ENCODE assay signal across 24 mouse cellular contexts in genomic region chr17:5830382-5830781, GRCm38 (mm10). TPM values are rescaled to one million over a fixed set of nuclear protein-coding genes. Genes with fewer than 3 reads are reported as not detected.
DNase-seq lines count a peak whose midpoint lies in the region; ATAC-seq and TF ChIP-seq lines count a peak whose summit lies in the region.
"Had no signal": no experiment of that assay in that cellular context is flagged by ENCODE, and none has a peak within 500 bp of the region (broad histone marks: within the 10 kb centered on the region; RNA-seq: fewer than 3 reads in every experiment).

No protein-coding gene starts in this region.

- no peak for TF ChIP-seq EP300 in stomach, postnatal 0 days (optimal IDR thresholded peaks at IDR 0.05)

- DNase-seq in liver, embryonic 11.5 days (ENCODE audit: low spot score), result no peak
- no peak for DNase-seq in liver
- DNase-seq in right cerebral cortex, postnatal 10 days (ENCODE audit: low spot score in 2 of 2), result no peak
- DNase-seq in stomach, postnatal 0 days (ENCODE audit: low spot score), result no peak
- DNase-seq: adrenal gland, adult 8-10 months; cerebellum, adult 8-10 months; gastrocnemius, postnatal 10 days; kidney, adult 11 months; kidney, postnatal 4 days; lung, postnatal 10 days; right cerebral cortex, adult 18-20 months had no signal

- TF ChIP-seq CTCF in bone marrow, adult 2 months (IDR thresholded peaks at IDR 0.05; ENCODE audit: control insufficient read depth, insufficient read depth, low read length), result no peak
- TF ChIP-seq CTCF in small intestine, adult 2 months (IDR thresholded peaks at IDR 0.05; ENCODE audit: extremely low read depth, insufficient read length, insufficient replicate concordance, low read depth, low read length), result no peak
- no peak for TF ChIP-seq CTCF in stomach, postnatal 0 days (IDR thresholded peaks at IDR 0.05; ENCODE audit: low read depth)

- H3K27me3 ChIP-seq in liver, embryonic 11.5 days (replicated peaks; ENCODE audit: control insufficient read depth, insufficient read depth, low read length), result no peaks in the 10 kb centered on the region
- no peaks in the 10 kb centered on the region for H3K27me3 ChIP-seq in liver, embryonic 15.5 days
- no peaks in the 10 kb centered on the region for H3K27me3 ChIP-seq in small intestine, adult 2 months (ENCODE audit: control insufficient read depth, insufficient read depth, low read length)
- H3K27me3 ChIP-seq in stomach, postnatal 0 days (ENCODE audit: control insufficient read depth, insufficient read depth, low read length), result no peaks in the 10 kb centered on the region
- H3K27me3 ChIP-seq: embryonic facial prominence, embryonic 15.5 days; forebrain, embryonic 15.5 days; kidney, embryonic 15.5 days; midbrain, embryonic 15.5 days; neural tube, embryonic 13.5 days had no signal

- peak overlapping the region; percentile 54 for H3K4me2 ChIP-seq in liver, embryonic 11.5 days
- H3K4me2 ChIP-seq in liver, embryonic 15.5 days, result peak overlapping the region; percentile 44
- no peak overlapping the region for H3K4me2 ChIP-seq in stomach, postnatal 0 days (replicated peaks; ENCODE audit: low read depth)
- H3K4me2 ChIP-seq: embryonic facial prominence, embryonic 15.5 days; forebrain, embryonic 15.5 days; heart, embryonic 11.5 days; kidney, embryonic 15.5 days; midbrain, embryonic 15.5 days; neural tube, embryonic 13.5 days had no signal

- peak overlapping the region; percentile 82 for H3K27ac ChIP-seq in liver, embryonic 11.5 days (ENCODE audit: low read depth, low read length)
- peak overlapping the region; percentile 38; the same call in 1 of the 2 replicates for H3K27ac ChIP-seq in bone marrow, adult 2 months (ENCODE audit: control insufficient read depth, insufficient read depth, low read depth, low read length, poor library complexity)
- H3K27ac ChIP-seq in liver, embryonic 15.5 days (replicated peaks), result peak overlapping the region; percentile 72
- 0 out of 2 replicates have a peak overlapping the region, but pooled peaks have one; percentile 3 for H3K27ac ChIP-seq in small intestine, adult 2 months (ENCODE audit: insufficient read depth, low read depth, low read length)
- no peak overlapping the region for H3K27ac ChIP-seq in stomach, postnatal 0 days (replicated peaks)
- H3K27ac ChIP-seq: embryonic facial prominence, embryonic 15.5 days; forebrain, embryonic 15.5 days; kidney, embryonic 15.5 days; limb, embryonic 10.5 days; midbrain, embryonic 15.5 days; neural tube, embryonic 13.5 days had no signal

- H3K4me1 ChIP-seq in liver, embryonic 11.5 days (replicated peaks; ENCODE audit: control insufficient read depth, insufficient read depth, low read length), result peaks cover 43% of the 10 kb centered on the region
- peaks cover 7% of the 10 kb centered on the region for H3K4me1 ChIP-seq in bone marrow, adult 2 months (ENCODE audit: control insufficient read depth, insufficient read depth, low read length)
- peaks cover 48% of the 10 kb centered on the region for H3K4me1 ChIP-seq in liver, embryonic 15.5 days (replicated peaks)
- H3K4me1 ChIP-seq in small intestine, adult 2 months (ENCODE audit: control insufficient read depth, insufficient read depth, insufficient read length, low read length), result peaks cover 15% of the 10 kb centered on the region
- no peaks in the 10 kb centered on the region for H3K4me1 ChIP-seq in stomach, postnatal 0 days (replicated peaks; ENCODE audit: control insufficient read depth, insufficient read depth)

- no peaks in the 10 kb centered on the region for H3K9me3 ChIP-seq in liver, embryonic 11.5 days (ENCODE audit: control insufficient read depth, low read length)
- H3K9me3 ChIP-seq in liver, embryonic 15.5 days (replicated peaks), result no peaks in the 10 kb centered on the region
- H3K9me3 ChIP-seq in stomach, postnatal 0 days (ENCODE audit: control insufficient read depth, low read length), result no peaks in the 10 kb centered on the region
- H3K9me3 ChIP-seq: embryonic facial prominence, embryonic 15.5 days; forebrain, embryonic 15.5 days; kidney, embryonic 15.5 days; limb, embryonic 10.5 days; midbrain, embryonic 15.5 days; neural tube, embryonic 13.5 days had no signal

- no peak for TF ChIP-seq POLR2A in bone marrow, adult 2 months (IDR thresholded peaks at IDR 0.05; ENCODE audit: borderline replicate concordance, control insufficient read depth, low read depth, low read length)
- no peak for TF ChIP-seq POLR2A in small intestine, adult 2 months (IDR thresholded peaks at IDR 0.05; ENCODE audit: low read depth, low read length)

- H3K4me3 ChIP-seq in liver, embryonic 11.5 days (ENCODE audit: low read depth, low read length), result no peak overlapping the region
- H3K4me3 ChIP-seq in bone marrow, adult 2 months (replicated peaks; ENCODE audit: control insufficient read depth, low read depth, low read length), result no peak overlapping the region
- no peak overlapping the region for H3K4me3 ChIP-seq in liver, embryonic 15.5 days (replicated peaks)
- H3K4me3 ChIP-seq in small intestine, adult 2 months (ENCODE audit: low read depth, low read length), result no peak overlapping the region
- H3K4me3 ChIP-seq in stomach, postnatal 0 days (ENCODE audit: low read depth, low read length), result no peak overlapping the region
- H3K4me3 ChIP-seq: embryonic facial prominence, embryonic 15.5 days; forebrain, embryonic 15.5 days; kidney, embryonic 15.5 days; limb, embryonic 10.5 days; midbrain, embryonic 15.5 days; neural tube, embryonic 13.5 days had no signal

- peak; percentile 85 for ATAC-seq in liver, embryonic 11.5 days (replicated peaks; ENCODE audit: low FRiP score)
- peak; percentile 86 for ATAC-seq in liver, embryonic 15.5 days (ENCODE audit: insufficient read depth)
- no peak for ATAC-seq in stomach, postnatal 0 days (ENCODE audit: low FRiP score, low TSS enrichment)
- ATAC-seq: activated CD4-positive, CD25-positive, alpha-beta regulatory T cell, adult 4 months; CD4-positive, CD25-positive, alpha-beta regulatory T cell, adult 4 months; forebrain, embryonic 15.5 days; hindbrain, embryonic 16.5 days; midbrain, embryonic 15.5 days had no signal

- no peaks in the 10 kb centered on the region for H3K36me3 ChIP-seq in liver, embryonic 11.5 days (ENCODE audit: control insufficient read depth, insufficient read depth, low read length)
- no peaks in the 10 kb centered on the region for H3K36me3 ChIP-seq in liver, embryonic 15.5 days (replicated peaks)
- H3K36me3 ChIP-seq in small intestine, adult 2 months (ENCODE audit: control insufficient read depth, insufficient read depth, low read length), result no peaks in the 10 kb centered on the region
- H3K36me3 ChIP-seq in stomach, postnatal 0 days (ENCODE audit: control insufficient read depth, insufficient read depth, low read length), result no peaks in the 10 kb centered on the region
- H3K36me3 ChIP-seq: embryonic facial prominence, embryonic 15.5 days; forebrain, embryonic 15.5 days; kidney, embryonic 15.5 days; limb, embryonic 10.5 days; midbrain, embryonic 15.5 days; neural tube, embryonic 13.5 days had no signal

- WGBS in liver, embryonic 11.5 days, result 80% methylated on average over 2 of the region's 2 CpGs
- 60% methylated on average over 2 of the region's 2 CpGs for WGBS in bone marrow, adult 2 months
- WGBS in liver, embryonic 15.5 days (ENCODE audit: insufficient replicate concordance), result 32% methylated on average over 2 of the region's 2 CpGs
- WGBS in small intestine, adult 2 months, result 73% methylated on average over 2 of the region's 2 CpGs
- WGBS in stomach, postnatal 0 days, result 88% methylated on average over 2 of the region's 2 CpGs

- no peak overlapping the region for H3K9ac ChIP-seq in liver, embryonic 11.5 days (ENCODE audit: low read depth, low read length)
- no peak overlapping the region for H3K9ac ChIP-seq in liver, embryonic 15.5 days
- no peak overlapping the region for H3K9ac ChIP-seq in stomach, postnatal 0 days (ENCODE audit: low read length)
- H3K9ac ChIP-seq: embryonic facial prominence, embryonic 15.5 days; forebrain, embryonic 15.5 days; kidney, embryonic 15.5 days; midbrain, embryonic 15.5 days; neural tube, embryonic 13.5 days had no signal

RNA-seq across cellular contexts. Expression of gene Snx9, which starts 10.7 kb away (rescaled TPM):
- polyA plus RNA-seq in liver, embryonic 11.5 days (2014; fragmentation: Nextera tagmentation; extraction: Ambion mirVana), result 31.2 and 35.4 TPM in 2 replicates
- 7.9 and 16.6 TPM in 2 replicates for polyA plus RNA-seq in bone marrow, adult 2 months (2011; ENCODE audit: insufficient read depth, insufficient read length, low replicate concordance, missing spikeins)
- polyA plus RNA-seq in liver, embryonic 15.5 days (2015; fragmentation: Nextera tagmentation; extraction: Ambion mirVana), result 11.9 and 13.4 TPM in 2 replicates
- polyA plus RNA-seq in small intestine, adult 2 months (2012; rRNA removed), result 28.0 and 66.3 TPM in 2 replicates
- polyA plus RNA-seq in stomach, postnatal 0 days (2015; fragmentation: Nextera tagmentation; extraction: Ambion mirVana), result 34.8 and 36.3 TPM in 2 replicates
